Mouse (Mus musculus) heart, embryonic 15.5 days (tissue): ENCODE data around the gene Cnot1. TPM values are rescaled to one million over a fixed set of nuclear protein-coding genes. Genes with fewer than 3 reads are reported as not detected.
A peak's percentile ranks its signal among the peaks of the same experiment; 100 is the strongest.
"Not testable (repeated sequence)": the region's sequence is repeated elsewhere in the genome, so short reads cannot be mapped to it uniquely, and the experiment has no call there.

Source experiments
- ATAC-seq: fragments of 200-750 bp; cut with Nextera tagmentation; replicated peaks from 2 replicates; pipeline ENCODE4 v1.8.0; 2017; ENCODE audit warnings: low read depth, moderate TSS enrichment; ENCODE audit not compliant: insufficient number of reproducible peaks, insufficient read depth, low FRiP score
- H3K27ac ChIP-seq: fragments of 300-500 bp; sonication (generic); 2 replicates; pipeline ENCODE4 v1.5.1; 2015; ENCODE audit warnings: mild to moderate bottlenecking, inconsistent platforms
- H3K27me3 ChIP-seq: fragments of 300-500 bp; sonication (generic); 2 replicates; pipeline ENCODE4 v1.6.1; 2015; ENCODE audit warnings: inconsistent platforms
- H3K36me3 ChIP-seq: fragments of 300-500 bp; sonication (generic); 2 replicates; pipeline ENCODE4 v1.6.1; 2015; ENCODE audit warnings: mild to moderate bottlenecking, inconsistent platforms
- H3K4me1 ChIP-seq: fragments of 300-500 bp; sonication (generic); replicated peaks from 2 replicates; pipeline ENCODE4 v1.6.1; 2015; ENCODE audit warnings: inconsistent platforms
- H3K4me2 ChIP-seq: fragments of 300-500 bp; sonication (generic); 2 replicates; pipeline ENCODE4 v1.6.1; 2015; ENCODE audit warnings: inconsistent platforms, mild to moderate bottlenecking, moderate library complexity
- H3K4me3 ChIP-seq: fragments of 300-500 bp; sonication (generic); 2 replicates; pipeline ENCODE4 v1.5.1; 2015; ENCODE audit warnings: mild to moderate bottlenecking, inconsistent platforms
- H3K9ac ChIP-seq: fragments of 300-500 bp; sonication (generic); 2 replicates; pipeline ENCODE4 v1.6.1; 2015; ENCODE audit warnings: mild to moderate bottlenecking, inconsistent platforms
- H3K9me3 ChIP-seq: fragments of 300-500 bp; sonication (generic); replicated peaks from 2 replicates; pipeline ENCODE4 v1.6.1; 2016; ENCODE audit warnings: inconsistent platforms
- WGBS: fragments of 180-500 bp; shearing (Covaris S2); methylation state at CpG from one replicate; pipeline ENCODE4 v1.1.7; 2015; ENCODE audit warnings: mixed read lengths; 5-methylcytosine and 5-hydroxymethylcytosine counted together
- polyA plus RNA-seq: library from polyadenylated mRNA; unstranded; fragments of >200 nt; fragmentation: Nextera tagmentation; extraction: Ambion mirVana; gene quantifications from 2 replicates; pipeline ENCODE4 v1.2.1, GENCODE M21; 2015

Cnot1 gene
- polyA plus RNA-seq, 1 experiment from 2014 or later: 37.2 TPM

GRCm38 (mm10) chr8:95837266-95837665 is 30.0 kb upstream of the Cnot1 start:
- Histone ChIP-seq H3K4me1 (peaks cover 14% of the 10 kb centered on the region), H3K4me2 (no peak overlapping the region), H3K36me3 (peaks cover 7% of the 10 kb centered on the region; the same call in 1 of the 2 replicates), H3K27ac (no peak overlapping the region), H3K4me3 (no peak overlapping the region), H3K27me3 (no peaks in the 10 kb centered on the region), H3K9ac (no peak overlapping the region), H3K9me3 (no peaks in the 10 kb centered on the region)
- WGBS: 88% methylated on average over 10 of the region's 10 CpGs
- ATAC-seq: no peak

GRCm38 (mm10) chr8:95835891-95836290 is 28.6 kb upstream of the Cnot1 start:
- no peak for ATAC-seq
- H3K9me3 ChIP-seq: no peaks in the 10 kb centered on the region
- no peak overlapping the region for H3K4me2 ChIP-seq
- H3K27me3 ChIP-seq: no peaks in the 10 kb centered on the region
- no peak overlapping the region for H3K9ac ChIP-seq
- no peak overlapping the region for H3K4me3 ChIP-seq
- H3K27ac ChIP-seq: no peak overlapping the region
- H3K36me3 ChIP-seq: peaks cover 7% of the 10 kb centered on the region; the same call in 1 of the 2 replicates
- 78% methylated on average over 4 of the region's 4 CpGs for WGBS
- peaks cover 15% of the 10 kb centered on the region for H3K4me1 ChIP-seq

- Histone ChIP-seq H3K9me3 (no peaks in the 10 kb centered on the region), H3K27me3 (no peaks in the 10 kb centered on the region), H3K4me1 (peaks cover 15% of the 10 kb centered on the region), H3K9ac (peak overlapping the region; percentile 43; the same call in 1 of the 2 replicates), H3K36me3 (no peaks in the 10 kb centered on the region), H3K27ac (0 out of 2 replicates have a peak overlapping the region, but pooled peaks have one; percentile 37), H3K4me2 (peak overlapping the region; percentile 63), H3K4me3 (peak overlapping the region; percentile 42)
- peak; percentile 72 for ATAC-seq
- WGBS: 2% methylated on average over 16 of the region's 16 CpGs
Measured at GRCm38 (mm10) chr8:95833435-95833984, 26.2 kb upstream of the Cnot1 start.

GRCm38 (mm10) chr8:95832603-95833434 is 25.6 kb upstream of the Cnot1 start:
- H3K27me3 ChIP-seq: no peaks in the 10 kb centered on the region
- peak overlapping the region; percentile 63 for H3K4me2 ChIP-seq
- H3K36me3 ChIP-seq: no peaks in the 10 kb centered on the region
- 14% methylated on average over 16 of the region's 16 CpGs for WGBS
- H3K4me3 ChIP-seq: peak overlapping the region; percentile 42
- H3K9me3 ChIP-seq: no peaks in the 10 kb centered on the region
- ATAC-seq: peak; percentile 45
- peak overlapping the region; percentile 43 for H3K9ac ChIP-seq
- 0 out of 2 replicates have a peak overlapping the region, but pooled peaks have one; percentile 37 for H3K27ac ChIP-seq
- peaks cover 21% of the 10 kb centered on the region for H3K4me1 ChIP-seq

- no peak for ATAC-seq
- Histone ChIP-seq H3K9me3 (no peaks in the 10 kb centered on the region), H3K27ac (no peak overlapping the region), H3K27me3 (no peaks in the 10 kb centered on the region), H3K4me1 (peaks cover 23% of the 10 kb centered on the region), H3K36me3 (no peaks in the 10 kb centered on the region), H3K4me2 (no peak overlapping the region), H3K9ac (no peak overlapping the region), H3K4me3 (no peak overlapping the region)
- WGBS: 86% methylated on average over 3 of the region's 3 CpGs
Measured at GRCm38 (mm10) chr8:95830144-95830543, 22.9 kb upstream of the Cnot1 start.

GRCm38 (mm10) chr8:95825162-95825561 is 17.9 kb upstream of the Cnot1 start, which contains the start of gene Sap18b:
TSS of gene Sap18b (plus strand) at chr8:95825346.
- not testable (repeated sequence) for H3K36me3 ChIP-seq, H3K9me3 ChIP-seq, ATAC-seq, H3K27me3 ChIP-seq, H3K27ac ChIP-seq, H3K4me3 ChIP-seq, H3K9ac ChIP-seq, H3K4me2 ChIP-seq
- peaks cover 10% of the 10 kb centered on the region for H3K4me1 ChIP-seq
- WGBS: 64% methylated on average over 25 of the region's 25 CpGs

GRCm38 (mm10) chr8:95822699-95823098 is 15.4 kb upstream of the Cnot1 start:
- H3K4me2 ChIP-seq: no peak overlapping the region
- WGBS: 23% methylated on average over 3 of the region's 3 CpGs
- no peak overlapping the region for H3K9ac ChIP-seq
- H3K4me1 ChIP-seq: peaks cover 10% of the 10 kb centered on the region
- H3K9me3 ChIP-seq: no peaks in the 10 kb centered on the region
- no peaks in the 10 kb centered on the region for H3K36me3 ChIP-seq
- ATAC-seq: peak; percentile 64
- peak overlapping the region; percentile 1; the same call in 1 of the 2 replicates for H3K27ac ChIP-seq
- H3K27me3 ChIP-seq: no peaks in the 10 kb centered on the region
- H3K4me3 ChIP-seq: no peak overlapping the region

- Histone ChIP-seq H3K36me3 (no peaks in the 10 kb centered on the region), H3K4me2 (no peak overlapping the region), H3K9ac (no peak overlapping the region), H3K27me3 (no peaks in the 10 kb centered on the region), H3K4me1 (peaks cover 14% of the 10 kb centered on the region), H3K9me3 (no peaks in the 10 kb centered on the region), H3K4me3 (no peak overlapping the region), H3K27ac (peak overlapping the region; percentile 1; the same call in 1 of the 2 replicates)
- ATAC-seq: no peak
- WGBS: 84% methylated on average over 5 of the region's 5 CpGs
Measured at GRCm38 (mm10) chr8:95822096-95822495, 14.8 kb upstream of the Cnot1 start.

- WGBS: 78% methylated on average over 6 of the region's 6 CpGs
- H3K27me3 ChIP-seq: no peaks in the 10 kb centered on the region
- no peaks in the 10 kb centered on the region for H3K36me3 ChIP-seq
- H3K9me3 ChIP-seq: no peaks in the 10 kb centered on the region
- no peak overlapping the region for H3K27ac ChIP-seq
- H3K4me3 ChIP-seq: no peak overlapping the region
- ATAC-seq: no peak
- no peak overlapping the region for H3K9ac ChIP-seq
- peaks cover 20% of the 10 kb centered on the region for H3K4me1 ChIP-seq
- H3K4me2 ChIP-seq: no peak overlapping the region
Measured at GRCm38 (mm10) chr8:95821266-95821665, 14.0 kb upstream of the Cnot1 start.

- WGBS: 11% methylated on average over 1 of the region's 1 CpGs
- H3K4me1 ChIP-seq: peaks cover 22% of the 10 kb centered on the region
- no peaks in the 10 kb centered on the region for H3K36me3 ChIP-seq
- H3K4me2 ChIP-seq: peak overlapping the region; percentile 36
- H3K27me3 ChIP-seq: no peaks in the 10 kb centered on the region
- no peak overlapping the region for H3K9ac ChIP-seq
- H3K27ac ChIP-seq: peak overlapping the region; percentile 90
- H3K9me3 ChIP-seq: no peaks in the 10 kb centered on the region
- no peak overlapping the region for H3K4me3 ChIP-seq
- ATAC-seq: peak; percentile 88
Measured at GRCm38 (mm10) chr8:95818211-95818610, 10.9 kb upstream of the Cnot1 start.

- WGBS: 61% methylated on average over 3 of the region's 3 CpGs
- no peak overlapping the region for H3K9ac ChIP-seq
Measured at GRCm38 (mm10) chr8:95817597-95817996, 10.3 kb upstream of the Cnot1 start.

More at GRCm38 (mm10) chr8:95817597-95817996, 10.3 kb upstream of the Cnot1 start:
- peak overlapping the region; percentile 36 for H3K4me2 ChIP-seq
- no peaks in the 10 kb centered on the region for H3K36me3 ChIP-seq
- H3K9me3 ChIP-seq: no peaks in the 10 kb centered on the region
- ATAC-seq: no peak
- no peaks in the 10 kb centered on the region for H3K27me3 ChIP-seq
- peaks cover 21% of the 10 kb centered on the region for H3K4me1 ChIP-seq
- H3K27ac ChIP-seq: peak overlapping the region; percentile 90
- H3K4me3 ChIP-seq: no peak overlapping the region
